Mouse (Mus musculus) ES-E14 (cell line): ENCODE measurements at regions not wholly inside any gene's neighbourhood (a gene's known extent, or its start where the extent isn't known, plus 50 kb on each side); places are given as distances from the start of the nearest gene placed in this dataset.

Source experiments
- DNase-seq: peaks from one replicate; pipeline ENCODE4 v3.0.0-alpha.2; 2013; ENCODE audit warnings: low read depth, low spot score
- H3K27ac ChIP-seq: 2 replicates; pipeline ENCODE4 v1.5.1; 2012; ENCODE audit warnings: low read depth, mild to moderate bottlenecking, low read length, moderate library complexity, mixed read lengths; ENCODE audit not compliant: poor library complexity, insufficient read depth, severe bottlenecking
- H3K36me3 ChIP-seq: 2 replicates; pipeline ENCODE4 v1.6.1; 2012; ENCODE audit warnings: mild to moderate bottlenecking, low read length, moderate library complexity, mixed read lengths; ENCODE audit not compliant: control insufficient read depth, poor library complexity, insufficient read depth, severe bottlenecking
- H3K4me1 ChIP-seq, 2 experiments: fragments of 150-350 bp in 1 of 2; sonication (generic) in 1 of 2; 2 replicates each; pipeline ENCODE4 v1.6.1; 2012; ENCODE audit warnings: low read length in 2 of 2, mild to moderate bottlenecking in 1 of 2, mixed read lengths in 1 of 2; ENCODE audit not compliant: control insufficient read depth in 2 of 2, insufficient read depth in 2 of 2, poor library complexity in 1 of 2
- H3K4me3 ChIP-seq, 2 experiments: fragments of 150-350 bp in 1 of 2; sonication (generic) in 1 of 2; 2 replicates each; pipeline ENCODE4 v1.5.1; 2012; ENCODE audit warnings: low read length in 2 of 2, low read depth in 1 of 2, mild to moderate bottlenecking in 1 of 2, mixed read lengths in 1 of 2; ENCODE audit not compliant: insufficient read depth in 1 of 2, poor library complexity in 1 of 2, severe bottlenecking in 1 of 2
- H3K9ac ChIP-seq: 2 replicates; pipeline ENCODE4 v1.6.1; 2012; ENCODE audit warnings: low read depth, mild to moderate bottlenecking, low read length, mixed read lengths; ENCODE audit not compliant: poor library complexity, insufficient read depth, severe bottlenecking
- H3K9me3 ChIP-seq: fragments of 150-350 bp; sonication (generic); 2 replicates; pipeline ENCODE4 v1.6.1; 2012; ENCODE audit warnings: low read depth, mild to moderate bottlenecking, low read length; ENCODE audit not compliant: control insufficient read depth, insufficient read depth
- CHD2 ChIP-seq: IDR thresholded peaks from 2 replicates; pipeline ENCODE4 v1.6.1; 2014; ENCODE audit warnings: mild to moderate bottlenecking, low read depth, low read length, inconsistent platforms
- HCFC1 ChIP-seq: IDR thresholded peaks from 2 replicates; pipeline ENCODE4 v1.6.1; 2012; ENCODE audit warnings: low read length, inconsistent platforms, borderline replicate concordance; ENCODE audit not compliant: insufficient read depth
- MAFK ChIP-seq: IDR thresholded peaks from 2 replicates; pipeline ENCODE4 v1.6.1; 2014; ENCODE audit warnings: mild to moderate bottlenecking, low read depth, low read length, inconsistent platforms; ENCODE audit not compliant: insufficient read depth
- ZC3H11A ChIP-seq: IDR thresholded peaks from 2 replicates; pipeline ENCODE4 v1.6.1; 2012; ENCODE audit warnings: low read depth, mild to moderate bottlenecking, inconsistent platforms, low read length, borderline replicate concordance
- ZNF384 ChIP-seq: IDR thresholded peaks from 2 replicates; pipeline ENCODE4 v1.6.1; 2012; ENCODE audit warnings: low read depth, low read length, inconsistent platforms
- in situ Hi-C, 2 experiments: fragments of 600-800 bp; cut with MboI; formaldehyde crosslinking; loops; one replicate each; pipeline ENCODE4 v1.15.1; 2025; ENCODE audit warnings: low sequenced_read_pairs in 2 of 2, inconsistent platforms in 1 of 2; ENCODE audit not compliant: unreplicated experiment in 2 of 2

DNA sequence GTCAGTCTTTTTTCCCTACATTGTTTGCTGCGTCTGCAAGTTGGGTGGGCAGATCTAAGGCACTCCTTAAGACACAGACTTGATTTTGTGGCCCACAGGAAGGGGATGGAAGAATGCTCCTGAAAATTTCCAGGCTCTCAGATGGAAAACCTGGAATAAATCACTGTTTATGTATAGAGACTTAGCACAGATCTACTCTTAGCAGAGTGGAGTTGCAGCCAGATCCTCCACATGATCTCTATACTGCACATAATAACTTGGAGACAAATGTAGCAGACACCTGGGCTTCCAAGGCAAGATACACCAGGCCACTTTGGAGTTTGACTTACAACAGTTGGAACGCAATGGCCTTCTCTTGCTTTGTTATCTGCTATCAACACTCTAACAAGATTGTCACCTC is 654.3 kb downstream of the Ryr2 start:
- Histone ChIP-seq H3K4me1 (no peaks in the 10 kb centered on the region), H3K36me3 (no peaks in the 10 kb centered on the region), H3K4me3 (no peak overlapping the region), H3K9ac (no peak overlapping the region), H3K27ac (no peak overlapping the region), H3K9me3 (no peaks in the 10 kb centered on the region)
- DNase-seq: no peak
- no peak for TF ChIP-seq ZC3H11A
- no peak for TF ChIP-seq CHD2
- TF ChIP-seq ZNF384: no peak
- TF ChIP-seq HCFC1: no peak
- in situ Hi-C loops: no loop called here

DNA sequence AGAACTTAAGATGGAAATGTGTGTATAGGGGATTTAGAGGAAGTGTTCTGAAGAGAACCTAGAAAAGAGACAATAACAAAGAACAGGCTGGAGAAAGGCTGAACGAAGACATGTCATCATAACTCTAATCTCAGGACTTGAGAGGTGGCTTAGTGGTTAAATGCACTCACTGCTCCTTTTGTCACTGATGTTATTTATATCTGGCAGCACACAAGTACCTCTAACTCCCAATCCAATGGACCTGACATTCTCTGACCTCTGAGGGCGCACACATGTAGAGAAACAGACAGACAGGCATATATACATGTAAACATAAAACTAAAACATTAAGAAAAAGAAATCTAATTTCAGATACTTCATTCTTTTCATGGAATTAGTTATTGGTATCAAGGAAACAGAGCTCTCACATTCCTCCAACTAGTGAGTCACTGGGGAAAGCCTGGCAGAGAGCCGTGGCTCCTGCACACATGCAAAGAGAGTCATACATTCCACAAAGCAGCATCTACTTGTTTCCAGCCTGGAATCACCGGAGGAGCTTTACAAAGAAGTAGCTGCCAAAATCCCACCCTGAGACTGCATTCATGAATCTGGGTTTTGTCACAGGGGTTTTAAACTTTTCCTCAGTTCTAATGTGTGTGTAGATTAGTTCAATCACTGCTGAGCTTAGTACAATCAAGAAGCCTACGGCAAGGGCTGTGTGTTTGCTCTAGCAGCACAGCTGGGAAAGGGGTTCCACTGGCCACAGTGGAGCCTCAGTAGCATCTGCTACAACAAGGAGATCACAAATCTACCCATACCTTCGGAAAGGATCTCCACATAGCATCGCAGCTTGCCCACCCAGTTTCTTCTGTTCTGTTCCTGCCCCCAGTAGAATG is 674.0 kb downstream of the Ryr2 start:
- no peaks in the 10 kb centered on the region for H3K9me3 ChIP-seq
- no peak overlapping the region for H3K9ac ChIP-seq
- H3K4me1 ChIP-seq: peaks cover 0 to 3% of the 10 kb centered on the region in 2 experiments; a peak in 1 of 4 replicates
- no peak overlapping the region for H3K27ac ChIP-seq
- no peak for DNase-seq
- in situ Hi-C loops: no loop called here
- H3K4me3 ChIP-seq: no peak overlapping the region
- H3K36me3 ChIP-seq: no peaks in the 10 kb centered on the region
- TF ChIP-seq ZC3H11A (no peak), MAFK (no peak), HCFC1 (no peak), ZNF384 (no peak)

DNA sequence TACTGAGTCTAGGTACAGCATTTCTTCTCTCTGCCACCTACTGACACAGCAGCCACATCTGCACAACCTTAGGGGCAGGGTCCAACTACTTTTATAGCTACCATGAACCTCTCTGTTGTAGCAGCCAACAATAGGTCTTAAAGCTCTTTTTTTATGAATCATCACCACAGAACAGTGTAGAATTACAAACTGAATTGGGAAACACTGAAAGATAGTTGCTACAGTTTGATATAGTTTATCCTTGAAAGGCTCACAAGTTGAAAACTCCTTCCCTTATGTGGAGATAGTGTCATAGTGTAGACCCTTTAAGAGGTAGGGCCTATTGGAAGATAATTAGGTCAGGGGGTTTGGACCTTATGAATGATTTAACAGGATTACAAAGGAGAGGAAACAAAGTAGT is 679.9 kb downstream of the Ryr2 start:
- Histone ChIP-seq H3K36me3 (no peaks in the 10 kb centered on the region), H3K9me3 (no peaks in the 10 kb centered on the region), H3K27ac (no peak overlapping the region), H3K9ac (no peak overlapping the region), H3K4me1 (no peaks in the 10 kb centered on the region), H3K4me3 (no peak overlapping the region)
- no peak for TF ChIP-seq MAFK
- in situ Hi-C loops: no loop called here
- DNase-seq: no peak

DNA sequence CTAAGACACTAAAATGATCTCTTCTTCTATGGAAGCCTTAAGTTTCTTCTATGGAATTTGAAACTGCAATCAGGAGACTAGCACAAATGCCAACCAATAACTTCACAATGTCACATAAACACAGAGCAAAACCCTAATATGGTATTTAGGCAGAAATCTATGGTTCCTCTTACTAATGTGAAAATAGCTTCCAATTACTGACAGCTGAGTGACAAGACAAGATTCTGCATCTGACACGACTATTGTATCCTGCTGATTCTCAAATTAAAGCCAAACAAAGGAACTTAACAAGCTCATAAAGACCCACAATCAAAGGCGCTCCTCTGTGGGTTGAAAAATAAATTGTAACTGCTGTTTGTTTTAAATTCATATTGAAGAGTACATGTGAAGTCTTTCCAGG is 714.7 kb downstream of the Ryr2 start:
- in situ Hi-C loops: no loop called here
- TF ChIP-seq ZNF384 (no peak), HCFC1 (no peak), CHD2 (no peak), ZC3H11A (no peak)
- Histone ChIP-seq H3K36me3 (no peaks in the 10 kb centered on the region), H3K27ac (no peak overlapping the region), H3K4me3 (no peak overlapping the region), H3K9me3 (no peaks in the 10 kb centered on the region), H3K4me1 (no peaks in the 10 kb centered on the region), H3K9ac (no peak overlapping the region)
- DNase-seq: no peak

DNA sequence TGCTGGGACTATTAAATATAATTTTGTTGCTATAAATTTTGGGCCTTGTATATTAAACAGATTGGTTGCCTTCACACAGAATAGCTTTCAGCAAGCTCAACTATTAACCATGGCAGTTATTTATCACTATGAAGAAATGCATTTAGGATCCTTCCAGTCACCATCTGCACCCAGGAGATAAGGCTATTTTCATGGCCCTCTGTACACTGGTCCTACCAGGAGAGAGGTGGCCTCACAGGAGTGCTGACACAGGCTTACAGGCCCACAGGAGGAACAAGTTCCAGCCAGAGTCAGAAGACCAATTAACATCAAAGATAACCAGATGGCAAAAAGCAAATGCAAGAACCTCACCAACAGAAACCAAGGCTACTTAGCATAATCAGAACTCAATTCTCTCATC is 731.3 kb downstream of the Ryr2 start:
- peaks cover 0 to 2% of the 10 kb centered on the region in 2 experiments; a peak in 1 of 4 replicates for H3K4me1 ChIP-seq
- H3K9me3 ChIP-seq: no peaks in the 10 kb centered on the region
- no peak overlapping the region for H3K4me3 ChIP-seq
- no peak overlapping the region for H3K9ac ChIP-seq
- no peak for DNase-seq
- no peak for TF ChIP-seq ZC3H11A
- no peak for TF ChIP-seq ZNF384
- TF ChIP-seq HCFC1: no peak
- TF ChIP-seq MAFK: no peak
- TF ChIP-seq CHD2: no peak
- H3K36me3 ChIP-seq: no peaks in the 10 kb centered on the region
- in situ Hi-C loops: no loop called here
- no peak overlapping the region for H3K27ac ChIP-seq
